Mouse (Mus musculus) kidney, adult 2 months (tissue): Measurements from ENCODE around the gene Gzma.

Experiments used
- CTCF ChIP-seq: fragments of 200-500 bp; conservative IDR thresholded peaks from 2 replicates; pipeline ENCODE4 v1.5.1; 2011; ENCODE audit warnings: low read depth, mild to moderate bottlenecking, control low read depth, low read length, moderate library complexity, mixed read lengths; ENCODE audit not compliant: insufficient read depth, insufficient read length
- POLR2A ChIP-seq: fragments of 200-500 bp; IDR thresholded peaks from one replicate; pipeline ENCODE4 v1.6.1; 2011; ENCODE audit warnings: low read depth, low read length, control low read depth

- no peak for TF ChIP-seq POLR2A
- TF ChIP-seq CTCF: peak; percentile 31; the same call in 1 of the 2 replicates
Measured at GRCm38 (mm10) chr13:113055826-113056225, 45.0 kb downstream of the Gzma start.
